10 mouse cellular contexts compared by ENCODE assay signal in genomic region chr5:105761848-105762482, GRCm38 (mm10).
DNase-seq lines count a peak whose midpoint lies in the region; ATAC-seq lines count a peak whose summit lies in the region.
"Had no signal": no experiment of that assay in that cellular context is flagged by ENCODE, and none has a peak within 500 bp of the region (broad histone marks: within the 10 kb centered on the region; RNA-seq: fewer than 3 reads in every experiment).

No protein-coding gene starts in this region.

- WGBS in embryonic facial prominence, embryonic 10.5 days = 49% methylated on average over 11 of the region's 11 CpGs
- WGBS in hindbrain, embryonic 10.5 days = 48% methylated on average over 11 of the region's 11 CpGs
- 20% methylated on average over 11 of the region's 11 CpGs for WGBS in neural tube, embryonic 15.5 days

- no peak overlapping the region for H3K9ac ChIP-seq in neural tube, embryonic 15.5 days (replicated peaks)

- ATAC-seq in neural tube, embryonic 15.5 days (ENCODE audit: low FRiP score) = no peak
- no peak for ATAC-seq in granulocyte monocyte progenitor cell, adult 5-6 weeks (replicated peaks; ENCODE audit: poor library complexity, severe bottlenecking)

- H3K27ac ChIP-seq in embryonic facial prominence, embryonic 10.5 days (replicated peaks) = peak overlapping the region; percentile 16; the same call in 1 of the 2 replicates
- no peak overlapping the region for H3K27ac ChIP-seq in hindbrain, embryonic 10.5 days
- 0 out of 2 replicates have a peak overlapping the region, but pooled peaks have one; percentile 33 for H3K27ac ChIP-seq in neural tube, embryonic 15.5 days (replicated peaks)

- no peaks in the 10 kb centered on the region for H3K27me3 ChIP-seq in embryonic facial prominence, embryonic 10.5 days (replicated peaks; ENCODE audit: low read depth, poor library complexity, severe bottlenecking)
- no peaks in the 10 kb centered on the region for H3K27me3 ChIP-seq in hindbrain, embryonic 10.5 days (ENCODE audit: insufficient read depth, poor library complexity, severe bottlenecking)
- H3K27me3 ChIP-seq in neural tube, embryonic 15.5 days (replicated peaks) = no peaks in the 10 kb centered on the region

- H3K36me3 ChIP-seq in embryonic facial prominence, embryonic 10.5 days (replicated peaks) = peaks cover 28% of the 10 kb centered on the region
- H3K36me3 ChIP-seq in hindbrain, embryonic 10.5 days = peaks cover 35% of the 10 kb centered on the region
- H3K36me3 ChIP-seq in neural tube, embryonic 15.5 days = no peaks in the 10 kb centered on the region
- H3K36me3 ChIP-seq: G1E had no signal

- H3K9me3 ChIP-seq in embryonic facial prominence, embryonic 10.5 days = no peaks in the 10 kb centered on the region
- H3K9me3 ChIP-seq in hindbrain, embryonic 10.5 days = no peaks in the 10 kb centered on the region
- no peaks in the 10 kb centered on the region for H3K9me3 ChIP-seq in neural tube, embryonic 15.5 days (replicated peaks)

- peaks cover 43% of the 10 kb centered on the region for H3K4me1 ChIP-seq in embryonic facial prominence, embryonic 10.5 days
- H3K4me1 ChIP-seq in hindbrain, embryonic 10.5 days (replicated peaks) = peaks cover 36% of the 10 kb centered on the region
- H3K4me1 ChIP-seq in neural tube, embryonic 15.5 days = peaks cover 35% of the 10 kb centered on the region

- H3K4me3 ChIP-seq in embryonic facial prominence, embryonic 10.5 days = no peak overlapping the region
- H3K4me3 ChIP-seq in hindbrain, embryonic 10.5 days = no peak overlapping the region
- no peak overlapping the region for H3K4me3 ChIP-seq in neural tube, embryonic 15.5 days (replicated peaks)

- peak; percentile 36 for DNase-seq in kidney, postnatal 14 days
- DNase-seq in kidney, adult 9 months = no peak
- peak; percentile 53 for DNase-seq in embryonic facial prominence, embryonic 10.5 days (ENCODE audit: low spot score)
- peak; percentile 31 for DNase-seq in hindbrain, embryonic 10.5 days (ENCODE audit: low spot score)
- DNase-seq in frontal cortex, postnatal 14 days (ENCODE audit: low spot score in 2 of 2) = no peak
- no peak for DNase-seq in urinary bladder, postnatal 25 days (ENCODE audit: low spot score)
- DNase-seq: cerebellum, postnatal 10 days had no signal

- H3K4me2 ChIP-seq in neural tube, embryonic 15.5 days = no peak overlapping the region

Comparison
In these comparisons a context has a peak if more than half of its experiments do, and no peak if none do; other contexts are left out.
1. DNase-seq: peak in kidney, postnatal 14 days (single experiment), embryonic facial prominence, embryonic 10.5 days (single experiment) and hindbrain, embryonic 10.5 days (single experiment); none in kidney, adult 9 months (single experiment), frontal cortex, postnatal 14 days (0 of 2) and urinary bladder, postnatal 25 days (single experiment).